ENCODE assay signal across 26 mouse cellular contexts in the genomic region with DNA sequence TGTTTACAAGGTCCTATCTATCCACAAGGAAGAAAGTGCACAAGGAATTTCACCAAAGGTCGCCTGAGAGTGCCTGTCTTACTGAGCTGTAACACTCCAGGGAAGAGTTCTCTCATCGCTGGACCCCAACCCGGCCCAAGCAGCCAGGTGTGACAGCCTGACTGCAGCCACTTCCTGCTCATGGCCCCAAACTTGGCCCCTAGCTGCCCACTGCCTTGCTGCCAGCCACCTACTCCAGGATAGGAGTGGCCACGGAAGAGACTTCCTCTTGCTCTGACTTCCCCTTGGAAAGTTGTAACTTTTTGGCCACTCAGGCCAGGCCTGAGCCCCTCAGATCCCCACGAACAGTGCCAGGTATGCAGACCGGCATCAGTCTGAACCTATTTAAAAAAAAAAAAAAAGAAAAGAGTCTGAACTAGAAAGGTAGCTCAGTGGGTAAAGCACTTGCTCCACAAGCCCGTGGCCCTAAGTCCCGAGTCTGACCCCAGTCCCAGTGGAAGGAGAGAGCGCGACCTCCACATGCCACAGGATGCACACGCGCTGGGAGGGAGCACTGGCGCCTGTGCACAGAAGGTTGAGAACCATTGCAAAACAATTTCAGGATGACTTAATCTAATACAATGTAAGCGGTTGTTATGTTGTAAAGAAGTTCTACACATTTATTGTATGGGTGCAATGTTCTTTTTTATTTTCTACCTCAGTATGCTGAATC. TPM values are rescaled to one million over a fixed set of nuclear protein-coding genes. Genes with fewer than 3 reads are reported as not detected.
DNase-seq lines count a peak whose midpoint lies in the region; ATAC-seq and TF ChIP-seq lines count a peak whose summit lies in the region.
"Had no signal": no experiment of that assay in that cellular context is flagged by ENCODE, and none has a peak within 500 bp of the region (broad histone marks: within the 10 kb centered on the region; RNA-seq: fewer than 3 reads in every experiment).

No protein-coding gene starts in this region.

- no peaks in the 10 kb centered on the region for H3K9me3 ChIP-seq in kidney, embryonic 16.5 days (ENCODE audit: low read length)
- H3K9me3 ChIP-seq: embryonic facial prominence, embryonic 12.5 days; embryonic facial prominence, embryonic 15.5 days; forebrain, embryonic 15.5 days; heart, embryonic 10.5 days; heart, embryonic 13.5 days had no signal

- H3K36me3 ChIP-seq in kidney, embryonic 16.5 days (ENCODE audit: insufficient read depth, low read length): 0 out of 2 replicates have a peak, but pooled peaks cover 2% of the 10 kb centered on the region
- H3K36me3 ChIP-seq: embryonic facial prominence, embryonic 12.5 days; forebrain, embryonic 15.5 days had no signal

- 0 out of 2 replicates have a peak, but pooled peaks cover 3% of the 10 kb centered on the region for H3K4me1 ChIP-seq in kidney, embryonic 16.5 days (ENCODE audit: insufficient read depth, low read length)
- H3K4me1 ChIP-seq: embryonic facial prominence, embryonic 12.5 days; embryonic facial prominence, embryonic 15.5 days; forebrain, embryonic 15.5 days; heart, embryonic 10.5 days; heart, embryonic 13.5 days had no signal

- no peak overlapping the region for H3K4me3 ChIP-seq in kidney, embryonic 16.5 days (ENCODE audit: low read length)
- no peak overlapping the region for H3K4me3 ChIP-seq in left cerebral cortex, adult 2 months
- H3K4me3 ChIP-seq: embryonic facial prominence, embryonic 12.5 days; embryonic facial prominence, embryonic 15.5 days; forebrain, embryonic 15.5 days; heart, embryonic 10.5 days; heart, embryonic 13.5 days had no signal

- H3K9ac ChIP-seq in kidney, embryonic 16.5 days (replicated peaks; ENCODE audit: low read length): no peak overlapping the region
- H3K9ac ChIP-seq: embryonic facial prominence, embryonic 12.5 days; embryonic facial prominence, embryonic 15.5 days; forebrain, embryonic 15.5 days; heart, embryonic 13.5 days; hindbrain, embryonic 14.5 days had no signal

- no peak overlapping the region for H3K4me2 ChIP-seq in kidney, embryonic 16.5 days (replicated peaks; ENCODE audit: low read depth, low read length)
- H3K4me2 ChIP-seq: embryonic facial prominence, embryonic 12.5 days; embryonic facial prominence, embryonic 15.5 days; forebrain, embryonic 15.5 days; heart, embryonic 13.5 days; hindbrain, embryonic 14.5 days had no signal

- intact Hi-C loops in left cerebral cortex, adult 2 months (cut with DNase I): no loop called here

- peak; percentile 20 to 39 for DNase-seq in kidney, postnatal 4 days
- no peak for DNase-seq in lung, postnatal 14 days
- DNase-seq in left cerebral cortex, adult 2 months (ENCODE audit: extremely low spot score in 1 of 2, low spot score in 2 of 2): no peak
- DNase-seq: adrenal gland, adult 2 months; adrenal gland, postnatal 14 days; cerebellum, adult 11-12 months; cerebellum, adult 8-10 months; cerebellum, postnatal 10 days; cerebellum, postnatal 36 days; gastrocnemius, postnatal 10 days; gastrocnemius, postnatal 36 days; heart, adult 18-20 months; heart, postnatal 14 days; heart, postnatal 4 days had no signal

- TF ChIP-seq CTCF in left cerebral cortex, adult 2 months (IDR thresholded peaks at IDR 0.05): no peak

- ATAC-seq in kidney, embryonic 16.5 days (ENCODE audit: low FRiP score, low TSS enrichment): no peak
- ATAC-seq in granulocyte monocyte progenitor cell, adult 5-6 weeks (replicated peaks; ENCODE audit: poor library complexity, severe bottlenecking): peak; percentile 55
- ATAC-seq in megakaryocyte progenitor cell, adult 5-6 weeks (replicated peaks; ENCODE audit: poor library complexity): peak; percentile 29; the same call in 1 of the 2 replicates
- ATAC-seq: CD4-positive, CD25-positive, alpha-beta regulatory T cell, adult 4 months; forebrain, embryonic 15.5 days; hindbrain, postnatal 0 days; inflammation-experienced regulatory T-cells, adult 6 months had no signal

- no peak overlapping the region for H3K27ac ChIP-seq in kidney, embryonic 16.5 days (ENCODE audit: low read length)
- H3K27ac ChIP-seq in left cerebral cortex, adult 2 months: no peak overlapping the region
- H3K27ac ChIP-seq: embryonic facial prominence, embryonic 12.5 days; embryonic facial prominence, embryonic 15.5 days; forebrain, embryonic 15.5 days; heart, embryonic 10.5 days; heart, embryonic 13.5 days; hindbrain, embryonic 14.5 days; hindbrain, postnatal 0 days had no signal

- WGBS in kidney, embryonic 16.5 days: 72% methylated on average over 14 of the region's 14 CpGs

- no peaks in the 10 kb centered on the region for H3K27me3 ChIP-seq in kidney, embryonic 16.5 days (ENCODE audit: insufficient read depth, low read length)
- H3K27me3 ChIP-seq: embryonic facial prominence, embryonic 12.5 days; embryonic facial prominence, embryonic 15.5 days; forebrain, embryonic 15.5 days; heart, embryonic 13.5 days had no signal

RNA-seq across cellular contexts. Expression of a gene that starts 47.3 kb away (rescaled TPM):
- 8.7 and 9.6 TPM in 2 replicates for polyA plus RNA-seq in kidney, embryonic 16.5 days (2015; fragmentation: Nextera tagmentation; extraction: Ambion mirVana)
- total RNA-seq in granulocyte monocyte progenitor cell, adult 5-6 weeks (2014; fragmentation: Nextera tagmentation): 19.2 and 27.1 TPM in 2 replicates
- total RNA-seq in granulocyte monocyte progenitor cell, adult 5-6 weeks (2017): 27.5 and 30.5 TPM in 2 replicates
- 27.6 and 31.8 TPM in 2 replicates for total RNA-seq in megakaryocyte progenitor cell, adult 5-6 weeks (2015)
- 24.3 and 27.5 TPM in 2 replicates for total RNA-seq in megakaryocyte progenitor cell, adult 5-6 weeks (2017)
- 10 to 100 TPM; 52.7 to 59.5 TPM for total RNA-seq in left cerebral cortex, adult 2 months (2021)

Comparison
In these comparisons a context has a peak if more than half of its experiments do, and no peak if none do; other contexts are left out.
1. DNase-seq: peak in kidney, postnatal 4 days (2 of 2); none in lung, postnatal 14 days (single experiment) and left cerebral cortex, adult 2 months (0 of 2).